Mouse (Mus musculus) cerebellum, adult 2 months (tissue): Measurements from ENCODE around the gene Ccr1.

Source experiments
- CTCF ChIP-seq: fragments of 200-500 bp; IDR thresholded peaks from 2 replicates; pipeline ENCODE4 v1.5.1; 2011; ENCODE audit warnings: low read depth, mild to moderate bottlenecking, control low read depth, low read length, moderate library complexity, borderline replicate concordance; ENCODE audit not compliant: insufficient read depth
- POLR2A ChIP-seq: fragments of 200-500 bp; IDR thresholded peaks from 2 replicates; pipeline ENCODE4 v1.6.1; 2011; ENCODE audit warnings: low read length, control low read depth, borderline replicate concordance; ENCODE audit not compliant: insufficient read depth

DNA sequence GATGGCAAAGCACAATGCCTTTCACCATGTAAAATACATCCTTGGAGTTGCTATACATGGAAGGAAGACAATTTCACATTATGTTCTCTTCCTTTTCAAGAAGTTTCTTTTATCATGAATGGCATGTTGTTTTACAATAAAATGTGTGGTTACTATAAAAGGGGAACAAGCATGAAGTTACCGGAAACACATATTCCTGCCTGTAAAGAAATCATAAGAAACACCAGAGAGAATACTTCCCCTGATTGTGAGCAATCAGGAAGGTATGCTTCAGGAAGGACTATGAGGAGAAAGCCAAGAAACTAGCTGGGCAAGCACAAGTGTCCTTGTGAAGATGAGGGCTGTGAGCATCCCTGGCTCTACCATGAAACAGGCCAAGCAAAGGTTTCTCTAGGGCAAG is 17.3 kb downstream of the Ccr1 start:
- TF ChIP-seq CTCF, result no peak
- TF ChIP-seq POLR2A, result no peak
